Comparison of ENCODE assay signal across 24 mouse cellular contexts in the genomic region with DNA sequence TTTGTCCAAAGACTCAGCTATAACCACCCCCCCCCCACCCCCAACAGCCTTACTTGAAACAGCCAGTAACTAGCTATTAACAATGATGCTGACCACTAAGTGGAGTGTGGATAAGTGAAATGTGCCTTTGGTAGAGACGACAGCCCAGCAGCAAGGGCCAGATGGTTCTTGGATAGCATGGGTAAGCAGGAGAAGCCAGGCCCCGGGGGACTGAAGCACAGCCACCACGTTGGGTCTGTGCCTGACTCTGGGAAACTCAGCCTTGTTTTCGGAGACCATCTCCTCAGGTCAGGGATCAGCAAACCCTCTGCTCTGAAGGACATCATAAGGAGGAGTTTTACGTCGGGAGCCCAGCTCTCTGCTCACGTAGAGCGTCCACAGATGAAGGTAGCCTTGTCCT.
"Had no signal": no experiment of that assay in that cellular context is flagged by ENCODE, and none has a peak within 500 bp of the region (broad histone marks: within the 10 kb centered on the region; RNA-seq: fewer than 3 reads in every experiment).

No protein-coding gene starts in this region.

- H3K27me3 ChIP-seq: hindbrain, embryonic 13.5 days; hindbrain, embryonic 15.5 days; intestine, embryonic 15.5 days; limb, embryonic 12.5 days; liver, embryonic 13.5 days; liver, embryonic 15.5 days had no signal

- DNase-seq: gastrocnemius, postnatal 14 days; gastrocnemius, postnatal 36 days; heart, adult 11 months; heart, postnatal 10 days; heart, postnatal 4 days; kidney, adult 18-20 months; kidney, adult 8-10 months; kidney, postnatal 10 days; kidney, postnatal 4 days; liver; liver, embryonic 13.5 days had no signal

- H3K4me3 ChIP-seq: heart, embryonic 10.5 days; heart, embryonic 12.5 days; hindbrain, embryonic 13.5 days; hindbrain, embryonic 15.5 days; intestine, embryonic 15.5 days; layer of hippocampus, adult 2 months; left cerebral cortex, adult 2 months; limb, embryonic 10.5 days; limb, embryonic 12.5 days; liver, embryonic 13.5 days; liver, embryonic 15.5 days had no signal

- H3K27ac ChIP-seq: heart, embryonic 10.5 days; hindbrain, embryonic 13.5 days; hindbrain, embryonic 15.5 days; intestine, embryonic 15.5 days; layer of hippocampus, adult 2 months; left cerebral cortex, adult 2 months; limb, embryonic 10.5 days; limb, embryonic 12.5 days; liver, embryonic 13.5 days; liver, embryonic 15.5 days had no signal

- ATAC-seq: inflammation-experienced regulatory T-cells, adult 6 months; intestine, embryonic 15.5 days; intestine, postnatal 0 days had no signal

- H3K9ac ChIP-seq: heart, embryonic 12.5 days; hindbrain, embryonic 13.5 days; hindbrain, embryonic 15.5 days; intestine, embryonic 15.5 days; limb, embryonic 12.5 days; liver, embryonic 13.5 days; liver, embryonic 15.5 days had no signal

- H3K4me2 ChIP-seq: heart, embryonic 12.5 days; hindbrain, embryonic 13.5 days; hindbrain, embryonic 15.5 days; intestine, embryonic 15.5 days; limb, embryonic 12.5 days; liver, embryonic 11.5 days; liver, embryonic 13.5 days; liver, embryonic 15.5 days had no signal

- H3K9me3 ChIP-seq: heart, embryonic 10.5 days; hindbrain, embryonic 13.5 days; hindbrain, embryonic 15.5 days; intestine, embryonic 15.5 days; limb, embryonic 10.5 days; limb, embryonic 12.5 days; liver, embryonic 13.5 days; liver, embryonic 15.5 days had no signal

- H3K36me3 ChIP-seq: intestine, embryonic 15.5 days; limb, embryonic 10.5 days; limb, embryonic 12.5 days; liver, embryonic 13.5 days; liver, embryonic 15.5 days had no signal

- H3K4me1 ChIP-seq: hindbrain, embryonic 15.5 days; intestine, embryonic 15.5 days; limb, embryonic 10.5 days; limb, embryonic 12.5 days; liver, embryonic 13.5 days; liver, embryonic 15.5 days had no signal
